Mouse (Mus musculus) olfactory bulb, adult 2 months (tissue): Measurements from ENCODE around the gene Olfml1.

ENCODE experiments used
- CTCF ChIP-seq: fragments of 200-500 bp; IDR thresholded peaks from 2 replicates; pipeline ENCODE4 v1.5.1; 2012; ENCODE audit warnings: low read depth, mild to moderate bottlenecking, low read length, moderate library complexity; ENCODE audit not compliant: insufficient read depth
- POLR2A ChIP-seq: fragments of 200-500 bp; IDR thresholded peaks from 2 replicates; pipeline ENCODE4 v1.6.1; 2012; ENCODE audit warnings: mild to moderate bottlenecking, low read depth, low read length, moderate library complexity; ENCODE audit not compliant: insufficient read depth

GRCm38 (mm10) chr7:107628383-107628782 is 61.1 kb downstream of the Olfml1 start:
- TF ChIP-seq POLR2A = no peak
- TF ChIP-seq CTCF = no peak
